Mouse (Mus musculus) heart, embryonic 15.5 days (tissue): ENCODE measurements at regions not wholly inside any gene's neighbourhood (a gene's known extent, or its start where the extent isn't known, plus 50 kb on each side); places are given as distances from the start of the nearest gene placed in this dataset.

Source experiments
- ATAC-seq: fragments of 200-750 bp; cut with Nextera tagmentation; replicated peaks from 2 replicates; pipeline ENCODE4 v1.8.0; 2017; ENCODE audit warnings: low read depth, moderate TSS enrichment; ENCODE audit not compliant: insufficient number of reproducible peaks, insufficient read depth, low FRiP score
- H3K27ac ChIP-seq: fragments of 300-500 bp; sonication (generic); 2 replicates; pipeline ENCODE4 v1.5.1; 2015; ENCODE audit warnings: mild to moderate bottlenecking, inconsistent platforms
- H3K27me3 ChIP-seq: fragments of 300-500 bp; sonication (generic); 2 replicates; pipeline ENCODE4 v1.6.1; 2015; ENCODE audit warnings: inconsistent platforms
- H3K36me3 ChIP-seq: fragments of 300-500 bp; sonication (generic); 2 replicates; pipeline ENCODE4 v1.6.1; 2015; ENCODE audit warnings: mild to moderate bottlenecking, inconsistent platforms
- H3K4me1 ChIP-seq: fragments of 300-500 bp; sonication (generic); replicated peaks from 2 replicates; pipeline ENCODE4 v1.6.1; 2015; ENCODE audit warnings: inconsistent platforms
- H3K4me2 ChIP-seq: fragments of 300-500 bp; sonication (generic); 2 replicates; pipeline ENCODE4 v1.6.1; 2015; ENCODE audit warnings: inconsistent platforms, mild to moderate bottlenecking, moderate library complexity
- H3K4me3 ChIP-seq: fragments of 300-500 bp; sonication (generic); 2 replicates; pipeline ENCODE4 v1.5.1; 2015; ENCODE audit warnings: mild to moderate bottlenecking, inconsistent platforms
- H3K9ac ChIP-seq: fragments of 300-500 bp; sonication (generic); 2 replicates; pipeline ENCODE4 v1.6.1; 2015; ENCODE audit warnings: mild to moderate bottlenecking, inconsistent platforms
- H3K9me3 ChIP-seq: fragments of 300-500 bp; sonication (generic); replicated peaks from 2 replicates; pipeline ENCODE4 v1.6.1; 2016; ENCODE audit warnings: inconsistent platforms
- WGBS: fragments of 180-500 bp; shearing (Covaris S2); methylation state at CpG from one replicate; pipeline ENCODE4 v1.1.7; 2015; ENCODE audit warnings: mixed read lengths; 5-methylcytosine and 5-hydroxymethylcytosine counted together

GRCm38 (mm10) chr2:79143196-79143595 is 112.0 kb upstream of the Itga4 start:
- 79% methylated on average over 3 of the region's 3 CpGs for WGBS
- Histone ChIP-seq H3K9ac (no peak overlapping the region), H3K9me3 (no peaks in the 10 kb centered on the region), H3K36me3 (no peaks in the 10 kb centered on the region), H3K27ac (no peak overlapping the region), H3K4me1 (no peaks in the 10 kb centered on the region), H3K27me3 (no peaks in the 10 kb centered on the region), H3K4me3 (no peak overlapping the region), H3K4me2 (no peak overlapping the region)
- no peak for ATAC-seq

- no peak overlapping the region for H3K9ac ChIP-seq
- no peaks in the 10 kb centered on the region for H3K9me3 ChIP-seq
- no peaks in the 10 kb centered on the region for H3K27me3 ChIP-seq
- peaks cover 5% of the 10 kb centered on the region; the same call in 1 of the 2 replicates for H3K4me1 ChIP-seq
- no peak overlapping the region for H3K4me2 ChIP-seq
- H3K36me3 ChIP-seq: no peaks in the 10 kb centered on the region
- WGBS: 65% methylated on average over 1 of the region's 1 CpGs
- ATAC-seq: no peak
- no peak overlapping the region for H3K27ac ChIP-seq
- no peak overlapping the region for H3K4me3 ChIP-seq
These were observed 109.3 kb upstream of the Itga4 start for GRCm38 (mm10) chr2:79145897-79146296.

- Histone ChIP-seq H3K4me2 (no peak overlapping the region), H3K9me3 (no peaks in the 10 kb centered on the region), H3K27ac (no peak overlapping the region), H3K36me3 (no peaks in the 10 kb centered on the region), H3K4me1 (peaks cover 5% of the 10 kb centered on the region; the same call in 1 of the 2 replicates), H3K4me3 (no peak overlapping the region), H3K27me3 (no peaks in the 10 kb centered on the region), H3K9ac (no peak overlapping the region)
- 82% methylated on average over 4 of the region's 4 CpGs for WGBS
- ATAC-seq: no peak
These were observed 108.7 kb upstream of the Itga4 start for GRCm38 (mm10) chr2:79146563-79146962.

GRCm38 (mm10) chr2:79149012-79149698 is 106.1 kb upstream of the Itga4 start:
- Histone ChIP-seq H3K36me3 (no peaks in the 10 kb centered on the region), H3K27ac (no peak overlapping the region), H3K4me3 (no peak overlapping the region), H3K4me2 (no peak overlapping the region), H3K9ac (no peak overlapping the region), H3K9me3 (no peaks in the 10 kb centered on the region), H3K4me1 (peaks cover 5% of the 10 kb centered on the region; the same call in 1 of the 2 replicates), H3K27me3 (no peaks in the 10 kb centered on the region)
- no peak for ATAC-seq
- WGBS: 46% methylated on average over 3 of the region's 3 CpGs

GRCm38 (mm10) chr2:79151610-79152009 is 103.6 kb upstream of the Itga4 start:
- 80% methylated on average over 4 of the region's 4 CpGs for WGBS
- no peaks in the 10 kb centered on the region for H3K36me3 ChIP-seq
- H3K27ac ChIP-seq: no peak overlapping the region
- H3K27me3 ChIP-seq: no peaks in the 10 kb centered on the region
- no peak overlapping the region for H3K9ac ChIP-seq
- no peak for ATAC-seq
- H3K4me1 ChIP-seq: peaks cover 5% of the 10 kb centered on the region; the same call in 1 of the 2 replicates
- H3K4me2 ChIP-seq: no peak overlapping the region
- H3K9me3 ChIP-seq: no peaks in the 10 kb centered on the region
- H3K4me3 ChIP-seq: no peak overlapping the region

GRCm38 (mm10) chr2:79152031-79152694 is 103.1 kb upstream of the Itga4 start:
- H3K4me2 ChIP-seq: no peak overlapping the region
- ATAC-seq: no peak
- no peaks in the 10 kb centered on the region for H3K27me3 ChIP-seq
- no peaks in the 10 kb centered on the region for H3K36me3 ChIP-seq
- no peak overlapping the region for H3K9ac ChIP-seq
- no peak overlapping the region for H3K27ac ChIP-seq
- 88% methylated on average over 6 of the region's 6 CpGs for WGBS
- peaks cover 5% of the 10 kb centered on the region; the same call in 1 of the 2 replicates for H3K4me1 ChIP-seq
- H3K4me3 ChIP-seq: no peak overlapping the region
- H3K9me3 ChIP-seq: no peaks in the 10 kb centered on the region

GRCm38 (mm10) chr2:79152695-79153057 is 102.5 kb upstream of the Itga4 start:
- no peak for ATAC-seq
- H3K4me1 ChIP-seq: peaks cover 5% of the 10 kb centered on the region; the same call in 1 of the 2 replicates
- no peaks in the 10 kb centered on the region for H3K27me3 ChIP-seq
- H3K9me3 ChIP-seq: no peaks in the 10 kb centered on the region
- H3K9ac ChIP-seq: no peak overlapping the region
- no peaks in the 10 kb centered on the region for H3K36me3 ChIP-seq
- H3K4me2 ChIP-seq: no peak overlapping the region
- 83% methylated on average over 5 of the region's 5 CpGs for WGBS
- H3K27ac ChIP-seq: no peak overlapping the region
- no peak overlapping the region for H3K4me3 ChIP-seq

- H3K4me1 ChIP-seq: peaks cover 5% of the 10 kb centered on the region; the same call in 1 of the 2 replicates
- no peaks in the 10 kb centered on the region for H3K36me3 ChIP-seq
- no peak overlapping the region for H3K9ac ChIP-seq
- H3K4me3 ChIP-seq: no peak overlapping the region
- H3K27me3 ChIP-seq: no peaks in the 10 kb centered on the region
- no peak for ATAC-seq
- H3K9me3 ChIP-seq: no peaks in the 10 kb centered on the region
- WGBS: 69% methylated on average over 4 of the region's 4 CpGs
- H3K4me2 ChIP-seq: no peak overlapping the region
- no peak overlapping the region for H3K27ac ChIP-seq
These were observed 102.2 kb upstream of the Itga4 start for GRCm38 (mm10) chr2:79153070-79153469.

GRCm38 (mm10) chr2:79158450-79159055 is 96.7 kb upstream of the Itga4 start:
- Histone ChIP-seq H3K9ac (no peak overlapping the region), H3K27me3 (no peaks in the 10 kb centered on the region), H3K36me3 (no peaks in the 10 kb centered on the region), H3K4me1 (0 out of 2 replicates have a peak, but pooled peaks cover 2% of the 10 kb centered on the region), H3K4me3 (no peak overlapping the region), H3K9me3 (no peaks in the 10 kb centered on the region), H3K4me2 (no peak overlapping the region), H3K27ac (no peak overlapping the region)
- ATAC-seq: no peak
- 34% methylated on average over 3 of the region's 3 CpGs for WGBS

- Histone ChIP-seq H3K27ac (no peak overlapping the region), H3K4me2 (no peak overlapping the region), H3K9ac (no peak overlapping the region), H3K27me3 (no peaks in the 10 kb centered on the region), H3K36me3 (no peaks in the 10 kb centered on the region), H3K4me1 (0 out of 2 replicates have a peak, but pooled peaks cover 2% of the 10 kb centered on the region), H3K9me3 (no peaks in the 10 kb centered on the region), H3K4me3 (no peak overlapping the region)
- ATAC-seq: no peak
- WGBS: 70% methylated on average over 5 of the region's 5 CpGs
These were observed 95.9 kb upstream of the Itga4 start for GRCm38 (mm10) chr2:79159336-79159735.

- 64% methylated on average over 7 of the region's 7 CpGs for whole genome bisulfite sequencing
- Histone ChIP-seq H3K9me3 (no peaks in the 10 kb centered on the region), H3K4me1 (no peaks in the 10 kb centered on the region), H3K9ac (no peak overlapping the region), H3K4me3 (no peak overlapping the region), H3K27ac (no peak overlapping the region), H3K27me3 (no peaks in the 10 kb centered on the region), H3K36me3 (no peaks in the 10 kb centered on the region), H3K4me2 (no peak overlapping the region)
- ATAC-seq: no peak
These were observed 82.0 kb upstream of the Itga4 start for GRCm38 (mm10) chr2:79172967-79173919.
